Mouse (Mus musculus) neural tube, embryonic 15.5 days (tissue): ENCODE measurements at regions not wholly inside any gene's neighbourhood (a gene's known extent, or its start where the extent isn't known, plus 50 kb on each side); places are given as distances from the start of the nearest gene placed in this dataset.

Experiments
- ATAC-seq: fragments of 200-750 bp; cut with Nextera tagmentation; 2 replicates; pipeline ENCODE4 v1.8.0; 2017; ENCODE audit warnings: mild to moderate bottlenecking, moderate TSS enrichment, moderate library complexity; ENCODE audit not compliant: low FRiP score
- H3K27ac ChIP-seq: fragments of 300-500 bp; sonication (generic); replicated peaks from 2 replicates; pipeline ENCODE4 v1.5.1; 2015; ENCODE audit warnings: mild to moderate bottlenecking, inconsistent platforms
- H3K27me3 ChIP-seq: fragments of 300-500 bp; sonication (generic); replicated peaks from 2 replicates; pipeline ENCODE4 v1.6.1; 2015; ENCODE audit warnings: inconsistent platforms
- H3K36me3 ChIP-seq: fragments of 300-500 bp; sonication (generic); 2 replicates; pipeline ENCODE4 v1.6.1; 2015; ENCODE audit warnings: inconsistent platforms
- H3K4me1 ChIP-seq: fragments of 300-500 bp; sonication (generic); 2 replicates; pipeline ENCODE4 v1.6.1; 2015; ENCODE audit warnings: inconsistent platforms
- H3K4me2 ChIP-seq: fragments of 300-500 bp; sonication (generic); 2 replicates; pipeline ENCODE4 v1.6.1; 2015; ENCODE audit warnings: inconsistent platforms, mild to moderate bottlenecking, moderate library complexity
- H3K4me3 ChIP-seq: fragments of 300-500 bp; sonication (generic); replicated peaks from 2 replicates; pipeline ENCODE4 v1.5.1; 2015; ENCODE audit warnings: mild to moderate bottlenecking, inconsistent platforms
- H3K9ac ChIP-seq: fragments of 300-500 bp; sonication (generic); replicated peaks from 2 replicates; pipeline ENCODE4 v1.6.1; 2015; ENCODE audit warnings: mild to moderate bottlenecking, inconsistent platforms
- H3K9me3 ChIP-seq: fragments of 300-500 bp; sonication (generic); replicated peaks from 2 replicates; pipeline ENCODE4 v1.6.1; 2016; ENCODE audit warnings: inconsistent platforms
- whole genome bisulfite sequencing: fragments of 180-500 bp; shearing (Covaris S2); methylation state at CpG from one replicate; pipeline ENCODE4 v1.1.7; 2015; ENCODE audit warnings: mixed read lengths; 5-methylcytosine and 5-hydroxymethylcytosine counted together

DNA sequence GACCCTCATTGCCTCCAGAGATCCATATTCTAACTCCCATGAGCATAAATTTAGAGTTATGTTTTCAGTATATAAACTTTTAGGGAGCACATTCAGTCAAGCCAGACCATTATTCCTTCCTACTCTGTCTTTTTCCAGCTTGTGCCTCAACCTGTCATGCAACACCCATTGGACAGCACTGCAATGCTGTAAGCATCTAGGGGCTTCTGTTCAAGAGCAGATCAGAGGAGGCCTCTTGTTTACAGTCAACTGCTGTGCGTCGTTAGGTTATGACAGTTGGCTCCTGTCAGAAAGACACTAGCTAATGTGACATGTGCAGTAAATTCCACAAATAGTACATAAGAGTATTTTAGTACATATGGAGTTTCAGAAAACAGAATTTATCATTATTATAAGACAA is 165.0 kb upstream of the Itga4 start:
- H3K4me2 ChIP-seq: no peak overlapping the region

DNA sequence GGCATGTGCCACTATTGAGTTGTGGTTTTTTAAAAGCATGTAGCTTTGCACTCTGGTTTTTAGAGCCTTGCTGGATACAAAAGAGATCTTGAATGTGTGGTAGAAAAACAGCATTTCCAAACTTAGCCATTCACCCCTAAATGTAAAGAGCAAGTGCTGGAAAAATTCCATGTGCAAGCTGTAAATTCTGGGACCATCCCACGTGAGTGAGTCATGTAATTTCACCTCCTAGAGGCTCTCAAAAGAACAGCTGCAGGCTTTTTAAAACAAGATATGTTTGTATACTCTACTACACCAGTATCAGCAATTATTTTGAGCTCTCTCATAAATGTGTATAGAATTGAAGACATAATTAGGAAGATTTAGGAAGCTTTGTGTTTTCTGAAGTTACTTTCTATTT is 160.9 kb upstream of the Itga4 start:
- H3K27me3 ChIP-seq: no peaks in the 10 kb centered on the region
- H3K4me2 ChIP-seq: no peak overlapping the region
- no peak overlapping the region for H3K27ac ChIP-seq
- H3K4me1 ChIP-seq: no peaks in the 10 kb centered on the region
- no peak for ATAC-seq
- 14% methylated on average over 1 of the region's 1 CpGs for WGBS
- no peaks in the 10 kb centered on the region for H3K9me3 ChIP-seq
- H3K9ac ChIP-seq: no peak overlapping the region
- H3K36me3 ChIP-seq: no peaks in the 10 kb centered on the region
- H3K4me3 ChIP-seq: no peak overlapping the region

More for the DNA sequence above, 165.0 kb upstream of the Itga4 start:
- ATAC-seq: no peak
- no peak overlapping the region for H3K27ac ChIP-seq
- no peaks in the 10 kb centered on the region for H3K9me3 ChIP-seq
- no peak overlapping the region for H3K4me3 ChIP-seq
- no peaks in the 10 kb centered on the region for H3K27me3 ChIP-seq
- H3K36me3 ChIP-seq: no peaks in the 10 kb centered on the region
- WGBS: 98% methylated on average over 2 of the region's 2 CpGs
- no peak overlapping the region for H3K9ac ChIP-seq
- no peaks in the 10 kb centered on the region for H3K4me1 ChIP-seq

- no peaks in the 10 kb centered on the region for H3K36me3 ChIP-seq
- no peaks in the 10 kb centered on the region for H3K9me3 ChIP-seq
- WGBS: 79% methylated on average over 3 of the region's 3 CpGs
- H3K4me1 ChIP-seq: no peaks in the 10 kb centered on the region
- no peaks in the 10 kb centered on the region for H3K27me3 ChIP-seq
- H3K4me3 ChIP-seq: no peak overlapping the region
- no peak overlapping the region for H3K4me2 ChIP-seq
- no peak overlapping the region for H3K27ac ChIP-seq
- no peak for ATAC-seq
- no peak overlapping the region for H3K9ac ChIP-seq
Measured at GRCm38 (mm10) chr2:79096532-79097251, 158.5 kb upstream of the Itga4 start.

DNA sequence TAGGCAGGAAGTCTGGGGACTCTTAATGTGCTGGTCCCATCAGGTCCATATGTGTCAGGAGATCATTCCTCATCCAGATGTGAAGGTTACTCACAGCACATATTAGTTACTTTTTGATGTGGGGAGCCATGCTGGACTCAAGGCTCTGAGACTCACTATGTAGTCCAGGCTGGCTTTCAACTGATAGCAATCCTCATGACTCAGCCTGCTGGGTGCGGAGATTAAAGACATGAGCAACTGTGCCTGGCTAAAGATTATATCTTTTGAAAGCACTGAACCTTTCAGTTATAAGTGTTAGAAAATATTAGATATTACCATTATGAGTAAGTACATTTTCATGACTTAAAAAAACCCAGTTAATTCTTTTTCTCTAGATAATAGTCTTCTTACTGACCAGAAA is 155.6 kb upstream of the Itga4 start:
- 100% methylated on average over 1 of the region's 1 CpGs for WGBS
- Histone ChIP-seq H3K9ac (no peak overlapping the region), H3K4me1 (no peaks in the 10 kb centered on the region), H3K27ac (no peak overlapping the region), H3K4me3 (no peak overlapping the region), H3K9me3 (no peaks in the 10 kb centered on the region), H3K36me3 (no peaks in the 10 kb centered on the region), H3K27me3 (no peaks in the 10 kb centered on the region), H3K4me2 (no peak overlapping the region)
- no peak for ATAC-seq

- no peaks in the 10 kb centered on the region for H3K9me3 ChIP-seq
- H3K4me2 ChIP-seq: no peak overlapping the region
- no peak for ATAC-seq
- H3K9ac ChIP-seq: no peak overlapping the region
- WGBS: 84% methylated on average over 1 of the region's 1 CpGs
- H3K27me3 ChIP-seq: no peaks in the 10 kb centered on the region
- no peak overlapping the region for H3K27ac ChIP-seq
- H3K4me1 ChIP-seq: no peaks in the 10 kb centered on the region
- no peaks in the 10 kb centered on the region for H3K36me3 ChIP-seq
- H3K4me3 ChIP-seq: no peak overlapping the region
Measured at GRCm38 (mm10) chr2:79111673-79112072, 143.6 kb upstream of the Itga4 start.

GRCm38 (mm10) chr2:79112076-79112475 is 143.2 kb upstream of the Itga4 start:
- H3K4me3 ChIP-seq: no peak overlapping the region
- H3K9me3 ChIP-seq: no peaks in the 10 kb centered on the region
- H3K27me3 ChIP-seq: no peaks in the 10 kb centered on the region
- no peak overlapping the region for H3K4me2 ChIP-seq
- H3K4me1 ChIP-seq: no peaks in the 10 kb centered on the region
- no peak overlapping the region for H3K9ac ChIP-seq
- no peaks in the 10 kb centered on the region for H3K36me3 ChIP-seq
- ATAC-seq: no peak
- H3K27ac ChIP-seq: no peak overlapping the region
- 88% methylated on average over 1 of the region's 1 CpGs for WGBS

- WGBS: 90% methylated on average over 6 of the region's 6 CpGs
Measured at GRCm38 (mm10) chr2:79120610-79121345, 134.4 kb upstream of the Itga4 start.

DNA sequence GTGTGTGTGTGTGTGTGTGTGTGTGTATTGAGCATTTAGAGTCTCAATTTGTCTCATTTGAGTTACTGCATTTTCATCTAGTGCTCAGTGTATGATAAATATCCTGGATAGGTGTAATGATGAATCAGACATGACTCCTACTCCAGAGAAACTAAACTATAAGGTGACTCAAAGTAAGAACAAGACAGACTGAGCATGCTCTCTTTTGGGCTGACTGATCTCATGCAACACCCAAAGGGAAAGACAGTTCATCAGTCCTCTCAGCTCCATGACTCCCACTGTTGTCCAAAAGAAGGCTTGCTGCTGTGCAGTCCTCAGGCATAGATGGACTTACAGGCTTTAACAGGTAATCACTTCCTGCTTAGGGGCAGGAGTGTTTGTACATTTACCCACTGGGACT is 132.7 kb upstream of the Itga4 start:
- H3K27me3 ChIP-seq: no peaks in the 10 kb centered on the region
- no peak overlapping the region for H3K4me3 ChIP-seq
- no peaks in the 10 kb centered on the region for H3K4me1 ChIP-seq
- no peaks in the 10 kb centered on the region for H3K9me3 ChIP-seq
- H3K9ac ChIP-seq: no peak overlapping the region
- no peaks in the 10 kb centered on the region for H3K36me3 ChIP-seq
- no peak overlapping the region for H3K4me2 ChIP-seq
- no peak for ATAC-seq
- no peak overlapping the region for H3K27ac ChIP-seq

More at GRCm38 (mm10) chr2:79120610-79121345, 134.4 kb upstream of the Itga4 start:
- Histone ChIP-seq H3K27me3 (no peaks in the 10 kb centered on the region), H3K4me2 (no peak overlapping the region), H3K4me1 (no peaks in the 10 kb centered on the region), H3K4me3 (no peak overlapping the region), H3K36me3 (no peaks in the 10 kb centered on the region), H3K9ac (no peak overlapping the region), H3K27ac (no peak overlapping the region), H3K9me3 (no peaks in the 10 kb centered on the region)
- ATAC-seq: no peak

DNA sequence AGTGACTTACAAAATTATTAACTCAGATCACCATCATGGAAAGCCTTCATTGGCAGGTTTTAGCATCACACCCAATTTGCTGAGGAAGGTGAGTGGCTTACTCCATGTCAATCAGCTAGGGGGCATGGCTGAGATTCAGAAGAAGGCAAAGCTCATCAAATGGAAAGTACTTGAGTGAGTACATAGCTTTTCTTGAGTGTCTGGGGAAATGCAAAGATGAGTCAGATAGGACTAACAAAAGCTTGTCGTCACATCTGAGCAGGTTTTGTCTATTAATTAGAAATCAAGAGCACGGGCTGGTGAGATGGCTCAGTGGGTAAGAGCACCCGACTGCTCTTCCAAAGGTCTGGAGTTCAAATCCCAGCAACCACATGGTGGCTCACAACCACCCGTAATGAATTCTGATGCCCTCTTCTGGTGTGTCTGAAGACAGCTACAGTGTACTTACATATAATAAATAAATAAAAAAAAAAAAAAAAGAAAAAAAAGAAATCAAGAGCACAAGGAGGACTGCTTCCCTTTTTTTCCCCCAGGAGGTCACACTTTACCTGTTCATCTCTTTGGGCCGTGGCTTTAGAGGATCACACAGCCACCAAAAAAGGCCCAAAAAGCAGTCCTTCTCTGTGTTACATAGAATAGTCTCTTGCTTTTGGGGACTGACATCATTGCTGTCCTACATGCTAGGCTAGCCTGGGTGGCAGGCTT is 130.8 kb upstream of the Itga4 start:
- H3K36me3 ChIP-seq: no peaks in the 10 kb centered on the region
- no peak overlapping the region for H3K9ac ChIP-seq
- H3K9me3 ChIP-seq: no peaks in the 10 kb centered on the region
- H3K4me1 ChIP-seq: no peaks in the 10 kb centered on the region
- no peak overlapping the region for H3K27ac ChIP-seq
- 89% methylated on average over 5 of the region's 5 CpGs for WGBS
- H3K27me3 ChIP-seq: no peaks in the 10 kb centered on the region
- H3K4me3 ChIP-seq: no peak overlapping the region
- no peak overlapping the region for H3K4me2 ChIP-seq
- ATAC-seq: no peak

- Histone ChIP-seq H3K27me3 (no peaks in the 10 kb centered on the region), H3K9me3 (no peaks in the 10 kb centered on the region), H3K27ac (no peak overlapping the region), H3K4me3 (no peak overlapping the region), H3K9ac (no peak overlapping the region), H3K4me1 (no peaks in the 10 kb centered on the region), H3K4me2 (no peak overlapping the region), H3K36me3 (no peaks in the 10 kb centered on the region)
- 52% methylated on average over 6 of the region's 6 CpGs for WGBS
- no peak for ATAC-seq
Measured at GRCm38 (mm10) chr2:79126170-79126879, 128.9 kb upstream of the Itga4 start.

GRCm38 (mm10) chr2:79126996-79127741 is 128.1 kb upstream of the Itga4 start:
- no peak for ATAC-seq
- Histone ChIP-seq H3K9me3 (no peaks in the 10 kb centered on the region), H3K36me3 (no peaks in the 10 kb centered on the region), H3K27ac (no peak overlapping the region), H3K9ac (no peak overlapping the region), H3K4me2 (no peak overlapping the region), H3K27me3 (no peaks in the 10 kb centered on the region), H3K4me3 (no peak overlapping the region), H3K4me1 (no peaks in the 10 kb centered on the region)
- WGBS: 77% methylated on average over 6 of the region's 6 CpGs
